Mouse (Mus musculus): Measurements from ENCODE around the gene Psmb7.

Gene Psmb7

DNA sequence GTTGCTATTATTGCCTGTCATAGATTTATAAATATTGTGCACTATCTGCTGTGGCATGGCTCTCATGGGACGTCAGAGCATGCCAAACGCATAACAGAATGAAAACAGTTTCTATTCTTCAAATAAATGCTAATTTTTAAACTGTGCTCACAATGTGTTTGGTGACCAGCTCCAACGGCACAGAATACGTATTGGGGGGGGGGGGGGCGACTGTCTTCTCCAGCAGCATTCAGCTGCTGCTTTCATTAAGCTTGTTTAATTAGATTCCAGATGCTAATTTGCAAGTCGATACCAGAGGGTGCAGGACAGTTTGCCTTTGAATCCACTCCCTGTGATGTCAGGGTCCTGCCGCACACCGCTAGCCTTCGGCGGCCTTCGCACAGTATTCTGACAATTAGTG lies 34.6 kb downstream of the Psmb7 start:
- in situ Hi-C loops (cut with MboI; ENCODE audit: low pct_unique_long_range_greater_than_20kb in 1 of 2, low sequenced_read_pairs in 2 of 2, unreplicated experiment in 1 of 2): no loop called here

DNA sequence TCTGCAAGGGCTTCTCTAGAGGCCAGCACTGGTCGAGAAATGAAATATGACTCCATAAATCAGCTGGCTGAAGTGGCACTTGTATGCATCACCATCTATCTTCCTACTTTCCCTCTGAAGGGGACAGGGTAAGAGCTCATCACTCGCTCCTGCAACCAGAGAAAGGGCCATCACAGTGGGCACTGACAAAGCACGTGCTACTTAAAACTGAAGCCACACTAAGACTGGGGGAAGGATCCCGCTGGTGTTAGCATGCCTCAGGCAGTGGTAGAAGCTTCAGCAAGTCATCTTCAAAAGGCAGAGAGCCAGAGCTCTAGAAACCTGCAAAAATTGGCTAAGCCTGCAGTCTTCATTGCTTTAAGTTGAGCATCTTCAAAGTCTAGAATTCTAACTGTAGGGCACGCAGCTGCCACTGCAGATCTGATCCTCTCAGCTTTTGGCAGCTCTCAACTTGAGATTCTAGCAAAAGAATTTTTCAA lies 35.0 kb downstream of the Psmb7 start:
- in situ Hi-C loops (cut with MboI; ENCODE audit: low pct_unique_long_range_greater_than_20kb in 1 of 2, low sequenced_read_pairs in 2 of 2, unreplicated experiment in 1 of 2): no loop called here

DNA sequence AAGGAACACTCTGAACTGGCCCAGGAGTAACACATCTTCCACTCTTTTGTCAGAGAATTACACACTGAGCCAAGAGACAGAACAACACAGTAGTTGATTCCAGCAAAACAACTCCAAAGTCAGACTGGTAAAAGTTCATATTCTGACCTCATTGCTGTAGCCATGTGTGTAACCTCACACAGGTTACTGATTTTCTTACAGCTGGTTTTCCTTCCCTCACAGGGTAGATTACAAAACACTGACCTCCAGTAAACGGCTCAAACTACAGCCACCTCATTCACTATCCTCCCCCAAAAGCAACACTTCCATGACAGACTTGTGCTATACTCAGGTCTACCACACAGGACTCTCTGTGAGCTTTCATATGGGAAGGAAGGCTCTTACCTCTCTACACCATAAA lies 36.2 kb downstream of the Psmb7 start:
- in situ Hi-C loops (cut with MboI; ENCODE audit: low pct_unique_long_range_greater_than_20kb in 1 of 2, low sequenced_read_pairs in 2 of 2, unreplicated experiment in 1 of 2): no loop called here

DNA sequence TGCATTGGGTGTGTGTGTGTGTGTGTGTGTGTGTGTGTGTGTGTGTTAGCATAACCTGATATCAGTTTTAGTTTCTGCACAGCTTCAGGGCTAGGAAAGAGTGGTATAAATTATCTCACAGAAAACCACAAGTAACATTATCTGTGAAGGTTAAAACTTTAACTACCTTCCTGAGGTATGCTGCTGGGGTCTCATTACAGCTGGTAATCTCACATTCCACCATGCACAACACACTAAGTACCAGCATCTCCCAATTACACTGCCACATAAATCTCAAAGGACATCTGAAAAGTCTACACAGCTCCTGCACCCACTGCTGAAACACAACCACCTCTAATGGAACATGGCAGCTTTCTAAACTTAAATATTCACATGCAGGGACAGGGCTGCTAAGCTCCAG lies 43.0 kb downstream of the Psmb7 start:
- in situ Hi-C loops (cut with MboI; ENCODE audit: low pct_unique_long_range_greater_than_20kb in 1 of 2, low sequenced_read_pairs in 2 of 2, unreplicated experiment in 1 of 2): no loop called here

DNA sequence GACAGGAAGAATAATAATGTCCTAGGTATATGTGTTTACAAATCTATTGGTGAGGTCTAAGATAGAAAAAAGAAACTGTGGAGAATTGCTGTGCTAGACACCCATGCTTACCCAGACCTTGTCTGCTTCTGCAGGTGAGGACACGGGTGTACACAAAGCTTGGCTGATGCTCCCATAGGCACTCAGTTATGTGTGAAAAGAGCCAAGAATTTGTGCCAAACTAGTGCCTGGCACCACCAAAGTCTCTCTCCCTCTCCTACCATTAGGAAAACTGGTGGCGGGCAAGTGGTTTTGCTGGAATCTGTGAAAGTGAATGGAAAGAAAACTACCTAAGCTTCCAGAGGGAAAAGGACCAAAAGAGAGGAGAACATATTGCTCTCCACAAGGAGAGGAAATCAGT lies 45.5 kb downstream of the Psmb7 start:
- in situ Hi-C loops (cut with MboI; ENCODE audit: low pct_unique_long_range_greater_than_20kb in 1 of 2, low sequenced_read_pairs in 2 of 2, unreplicated experiment in 1 of 2): no loop called here

DNA sequence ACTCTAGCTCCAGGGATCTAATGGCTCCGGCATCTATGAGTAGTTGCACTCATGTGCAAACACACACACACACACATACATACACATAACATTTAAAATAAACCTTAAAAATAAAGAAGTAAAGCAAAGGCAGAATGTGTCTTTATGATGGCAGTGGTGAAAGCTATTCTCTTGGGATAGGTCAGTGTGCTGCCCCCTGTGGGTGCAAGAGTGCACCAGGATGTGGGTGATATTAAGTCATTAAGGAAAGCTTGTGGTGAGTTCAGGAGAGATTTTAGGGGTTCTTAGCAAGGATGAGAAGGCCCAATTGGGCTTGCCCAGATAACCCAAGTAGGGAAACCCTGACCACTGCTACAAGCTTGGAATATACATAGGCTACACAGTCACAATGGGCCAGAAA lies 46.0 kb downstream of the Psmb7 start:
- in situ Hi-C loops (cut with MboI; ENCODE audit: low pct_unique_long_range_greater_than_20kb in 1 of 2, low sequenced_read_pairs in 2 of 2, unreplicated experiment in 1 of 2): no loop called here

GRCm38 (mm10) chr2:38594874-38595273 lies 49.0 kb downstream of the Psmb7 start:
- in situ Hi-C loops (cut with MboI; ENCODE audit: low pct_unique_long_range_greater_than_20kb in 1 of 2, low sequenced_read_pairs in 2 of 2, unreplicated experiment in 1 of 2): no loop called here

DNA sequence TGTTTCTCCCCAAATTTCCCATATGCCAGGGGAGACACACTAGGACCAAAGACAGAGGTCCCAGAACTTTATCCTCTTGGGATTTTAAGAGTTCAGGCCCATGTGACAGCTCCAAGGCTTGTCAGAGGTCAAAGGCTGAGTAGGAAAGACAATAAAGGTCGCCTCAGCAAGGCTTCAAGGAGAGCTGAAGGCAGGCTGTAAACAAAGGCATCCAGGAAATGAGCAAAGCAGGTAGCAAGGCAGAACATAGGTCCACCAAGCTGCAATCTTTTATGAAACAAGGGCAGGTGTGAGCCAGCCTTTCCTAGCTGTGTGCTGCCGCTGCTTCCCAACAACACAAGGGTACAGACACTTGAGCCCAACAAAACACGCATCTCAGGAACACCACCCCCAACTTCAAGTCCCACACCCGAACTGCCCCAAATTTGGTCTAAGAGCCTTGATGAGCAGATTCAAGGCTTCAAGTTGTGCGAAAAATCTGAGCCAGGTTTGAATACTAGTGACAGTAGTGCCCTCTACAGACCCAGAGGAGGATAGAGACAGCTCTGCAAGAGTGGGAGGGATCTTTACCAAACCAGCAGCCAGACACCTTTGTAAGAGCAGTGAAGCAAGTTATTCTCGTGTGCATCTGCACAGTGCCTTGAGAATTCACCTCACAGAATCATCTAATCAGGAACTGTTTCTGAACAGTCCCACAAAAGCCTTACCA lies 52.0 kb downstream of the Psmb7 start:
- in situ Hi-C loops (cut with MboI; ENCODE audit: low pct_unique_long_range_greater_than_20kb in 1 of 2, low sequenced_read_pairs in 2 of 2, unreplicated experiment in 1 of 2): no loop called here

DNA sequence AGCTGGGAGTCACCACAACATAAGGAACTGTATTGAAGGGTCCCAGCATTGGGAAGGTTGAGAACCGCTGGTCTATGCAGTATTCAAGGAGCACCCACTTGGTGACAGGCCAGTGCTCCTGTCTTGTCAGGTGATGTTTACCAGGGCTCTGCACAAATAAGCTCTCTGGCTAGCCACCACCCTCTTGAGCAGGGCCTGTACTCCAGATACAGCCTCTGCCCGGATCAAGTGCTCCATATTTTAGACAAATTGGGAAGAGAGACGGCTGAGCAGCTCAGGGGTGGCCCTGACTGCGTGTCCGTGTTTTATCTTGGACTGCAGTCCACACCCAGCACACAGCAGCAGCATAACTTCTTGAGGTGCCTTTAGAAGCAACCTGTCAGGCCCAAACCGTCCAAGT lies 57.2 kb downstream of the Psmb7 start:
- in situ Hi-C loops (cut with MboI; ENCODE audit: low pct_unique_long_range_greater_than_20kb in 1 of 2, low sequenced_read_pairs in 2 of 2, unreplicated experiment in 1 of 2): loop anchor here in 1 of 2 experiments (10.0 kb wide), 1 partner anchor 102 kb away; no protein-coding TSS in a partner anchor

DNA sequence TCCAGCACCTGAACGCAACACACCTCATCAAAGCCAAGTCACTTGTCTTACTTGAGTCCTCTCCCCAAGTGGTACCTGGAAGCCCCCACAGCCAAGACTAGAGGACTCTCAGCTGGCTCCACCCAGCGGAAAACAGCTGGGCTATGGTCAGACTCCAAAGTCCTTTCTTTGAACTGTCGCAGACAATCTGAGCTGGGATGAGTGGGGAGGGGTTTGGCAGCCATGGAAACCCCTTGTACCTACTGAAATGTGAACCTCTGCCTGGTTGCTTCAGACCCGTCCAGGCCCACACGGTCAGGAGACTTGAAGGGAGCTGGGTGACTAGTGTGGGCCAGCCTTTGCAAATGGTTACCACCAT lies 58.5 kb downstream of the Psmb7 start:
- in situ Hi-C loops (cut with MboI; ENCODE audit: low pct_unique_long_range_greater_than_20kb in 1 of 2, low sequenced_read_pairs in 2 of 2, unreplicated experiment in 1 of 2): loop anchor here in 1 of 2 experiments (10.0 kb wide), 1 partner anchor 101 kb away; no protein-coding TSS in a partner anchor

GRCm38 (mm10) chr2:38584514-38585378 lies 59.1 kb downstream of the Psmb7 start:
- in situ Hi-C loops (cut with MboI; ENCODE audit: low pct_unique_long_range_greater_than_20kb in 1 of 2, low sequenced_read_pairs in 2 of 2, unreplicated experiment in 1 of 2): loop anchor here in 1 of 2 experiments (10.0 kb wide), 1 partner anchor 100 kb away; no protein-coding TSS in a partner anchor

- in situ Hi-C loops (cut with MboI; ENCODE audit: low pct_unique_long_range_greater_than_20kb in 1 of 2, low sequenced_read_pairs in 2 of 2, unreplicated experiment in 1 of 2): loop anchor here in 1 of 2 experiments (10.0 kb wide), 1 partner anchor 99 kb away; no protein-coding TSS in a partner anchor
Observed at GRCm38 (mm10) chr2:38583982-38584381, 59.9 kb downstream of the Psmb7 start.

GRCm38 (mm10) chr2:38579528-38579927 lies 64.4 kb downstream of the Psmb7 start:
- in situ Hi-C loops (cut with MboI; ENCODE audit: low pct_unique_long_range_greater_than_20kb in 1 of 2, low sequenced_read_pairs in 2 of 2, unreplicated experiment in 1 of 2): no loop called here

- in situ Hi-C loops (cut with MboI; ENCODE audit: low pct_unique_long_range_greater_than_20kb in 1 of 2, low sequenced_read_pairs in 2 of 2, unreplicated experiment in 1 of 2): no loop called here
Observed at GRCm38 (mm10) chr2:38578602-38579521, 65.0 kb downstream of the Psmb7 start.

GRCm38 (mm10) chr2:38574697-38575096 lies 69.2 kb downstream of the Psmb7 start:
- in situ Hi-C loops (cut with MboI; ENCODE audit: low pct_unique_long_range_greater_than_20kb in 1 of 2, low sequenced_read_pairs in 2 of 2, unreplicated experiment in 1 of 2): no loop called here

- in situ Hi-C loops (cut with MboI; ENCODE audit: low pct_unique_long_range_greater_than_20kb in 1 of 2, low sequenced_read_pairs in 2 of 2, unreplicated experiment in 1 of 2): no loop called here
Observed at GRCm38 (mm10) chr2:38571971-38572601, 71.8 kb downstream of the Psmb7 start.

DNA sequence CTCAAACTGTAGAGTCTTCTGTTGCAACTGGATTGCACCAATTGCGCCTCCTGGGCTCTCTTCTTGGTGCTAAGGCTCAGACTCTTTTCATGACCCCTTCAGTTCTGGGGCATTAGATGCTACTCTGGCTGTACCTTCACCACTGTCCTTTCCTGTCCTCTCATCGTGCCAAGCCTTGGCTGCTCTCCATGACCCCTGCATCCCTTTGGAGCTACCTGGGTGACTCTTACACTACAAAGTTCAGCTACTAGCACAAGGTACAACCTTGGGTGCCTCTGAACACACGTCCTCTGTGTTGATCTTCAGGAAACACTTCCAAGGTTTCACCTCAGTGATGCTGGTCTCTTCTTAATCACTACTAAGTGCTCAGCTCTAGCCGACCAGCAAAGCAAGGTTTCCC lies 81.3 kb downstream of the Psmb7 start:
- in situ Hi-C loops (cut with MboI; ENCODE audit: low pct_unique_long_range_greater_than_20kb in 1 of 2, low sequenced_read_pairs in 2 of 2, unreplicated experiment in 1 of 2): no loop called here
